19 mouse cellular contexts compared by ENCODE assay signal in the genomic region with DNA sequence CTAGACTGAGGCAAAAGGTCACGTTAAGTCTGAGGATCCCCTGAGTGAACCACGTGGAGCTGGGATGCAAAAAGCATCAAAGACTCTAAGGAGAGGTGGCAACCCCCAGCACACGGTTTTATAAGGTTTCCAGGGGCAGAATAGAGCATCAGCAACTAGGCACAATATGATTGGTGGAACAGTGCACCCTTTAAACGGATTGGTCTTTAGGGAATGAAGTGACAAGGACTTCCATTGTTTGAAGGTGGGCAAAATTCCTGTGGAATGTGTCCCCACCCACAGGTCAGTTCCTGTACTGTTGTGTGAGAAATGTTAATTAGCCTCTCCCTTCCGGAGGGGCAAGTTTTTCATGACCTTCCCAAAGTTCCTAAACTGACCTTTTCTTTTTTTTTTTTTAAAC. TPM values are rescaled to one million over a fixed set of nuclear protein-coding genes. Genes with fewer than 3 reads are reported as not detected.
DNase-seq lines count a peak whose midpoint lies in the region; TF ChIP-seq lines count a peak whose summit lies in the region.
"Had no signal": no experiment of that assay in that cellular context is flagged by ENCODE, and none has a peak within 500 bp of the region (broad histone marks: within the 10 kb centered on the region; RNA-seq: fewer than 3 reads in every experiment).

No protein-coding gene starts in this region.

- no peak for TF ChIP-seq CTCF in lung, adult 2 months (IDR thresholded peaks at IDR 0.05; ENCODE audit: insufficient read depth, low read length)

- TF ChIP-seq POLR2A in lung, adult 2 months (IDR thresholded peaks at IDR 0.05; ENCODE audit: borderline replicate concordance, extremely low read depth, low read depth, low read length) = no peak

- H3K4me1 ChIP-seq in lung, adult 2 months (ENCODE audit: control insufficient read depth, insufficient read depth, low read length) = no peaks in the 10 kb centered on the region
- H3K4me1 ChIP-seq: embryonic facial prominence, embryonic 10.5 days; embryonic facial prominence, embryonic 12.5 days; forebrain, embryonic 13.5 days; forebrain, embryonic 15.5 days had no signal

- DNase-seq in ES-CJ7 (ENCODE audit: low read depth, low spot score) (peak; percentile 93), R1 (ENCODE audit: low read depth, low spot score) (peak; percentile 96)
- no peak for DNase-seq in urinary bladder, postnatal 14 days (ENCODE audit: low spot score)
- DNase-seq in adrenal gland, adult 2 months = no peak
- DNase-seq in lung, adult 2 months = no peak
- DNase-seq: adrenal gland, postnatal 10 days; adrenal gland, postnatal 25 days; cerebellum, adult 11 months; cerebellum, adult 18-20 months; cerebellum, adult 9-10 months; cerebellum, postnatal 10 days; cerebellum, postnatal 25 days; forebrain, postnatal 0 days had no signal

- WGBS in lung, adult 2 months = 54% methylated on average over 5 of the region's 5 CpGs

- no peak overlapping the region for H3K4me3 ChIP-seq in lung, adult 2 months (replicated peaks; ENCODE audit: extremely low read depth, low read depth, low read length)
- H3K4me3 ChIP-seq: embryonic facial prominence, embryonic 10.5 days; embryonic facial prominence, embryonic 12.5 days; forebrain, embryonic 13.5 days; forebrain, embryonic 15.5 days had no signal

RNA-seq across cellular contexts. Expression of gene Plxnb3, which starts 17.7 kb away (rescaled TPM):
- under 1 TPM; 0.41 to 0.49 TPM for total RNA-seq in adrenal gland, adult 2 months (2021)
- 1.2 and 1.5 TPM in 2 replicates for polyA plus RNA-seq in adrenal gland, adult 2 months (2012; rRNA removed)
- 1.3 and 1.4 TPM in 2 replicates for polyA plus RNA-seq in lung, adult 2 months (2012; rRNA removed)
- polyA plus RNA-seq: activated CD4-positive, CD25-positive, alpha-beta regulatory T cell, adult 4 months had no signal

RNA-seq across cellular contexts. Expression of gene Abcd1, which starts 22.8 kb away (rescaled TPM):
- total RNA-seq in adrenal gland, adult 2 months (2021) = 10 to 100 TPM; 28.1 to 29.6 TPM
- polyA plus RNA-seq in adrenal gland, adult 2 months (2012; rRNA removed) = 35.2 and 41.1 TPM in 2 replicates
- 49.9 and 53.6 TPM in 2 replicates for polyA plus RNA-seq in lung, adult 2 months (2012; rRNA removed)

RNA-seq across cellular contexts. Expression of gene Bcap31, which starts 23.2 kb away (rescaled TPM):
- total RNA-seq in adrenal gland, adult 2 months (2021) = 100 to 1,000 TPM; 271 to 301 TPM
- polyA plus RNA-seq in adrenal gland, adult 2 months (2012; rRNA removed) = 24.3 and 30.1 TPM in 2 replicates
- polyA plus RNA-seq in lung, adult 2 months (2012; rRNA removed) = 39.7 and 71.0 TPM in 2 replicates

RNA-seq across cellular contexts. Expression of gene Srpk3, which starts 35.1 kb away (rescaled TPM):
- under 1 TPM; 0.20 to 0.41 TPM for total RNA-seq in adrenal gland, adult 2 months (2021)
- polyA plus RNA-seq in adrenal gland, adult 2 months (2012; rRNA removed) = 1.1 and 1.3 TPM in 2 replicates
- polyA plus RNA-seq in lung, adult 2 months (2012; rRNA removed) = 7.1 and 13.1 TPM in 2 replicates
- polyA plus RNA-seq: G1E had no signal

RNA-seq across cellular contexts. Expression of gene Idh3g, which starts 47.5 kb away (rescaled TPM):
- 100 to 1,000 TPM; 521 to 581 TPM for total RNA-seq in adrenal gland, adult 2 months (2021)
- 256 and 277 TPM in 2 replicates for polyA plus RNA-seq in adrenal gland, adult 2 months (2012; rRNA removed)
- 144 and 247 TPM in 2 replicates for polyA plus RNA-seq in lung, adult 2 months (2012; rRNA removed)

Comparison
In these comparisons a context has a peak if more than half of its experiments do, and no peak if none do; other contexts are left out.
1. DNase-seq: peak in ES-CJ7 (single experiment) and R1 (single experiment); none in urinary bladder, postnatal 14 days (single experiment), adrenal gland, adult 2 months (single experiment) and lung, adult 2 months (single experiment).